Mouse (Mus musculus) small intestine, adult 2 months (tissue): ENCODE results near the gene Lrrc30. TPM values are rescaled to one million over a fixed set of nuclear protein-coding genes. Genes with fewer than 3 reads are reported as not detected.

ENCODE experiments used
- H3K27ac ChIP-seq: fragments of 200-500 bp; 2 replicates; pipeline ENCODE4 v1.5.1; 2012; ENCODE audit warnings: low read depth, low read length, control low read depth, inconsistent platforms; ENCODE audit not compliant: insufficient read depth
- H3K27me3 ChIP-seq: fragments of 200-500 bp; 2 replicates; pipeline ENCODE4 v1.6.1; 2012; ENCODE audit warnings: mild to moderate bottlenecking, moderate library complexity, low read length, inconsistent platforms; ENCODE audit not compliant: control insufficient read depth, insufficient read depth
- H3K36me3 ChIP-seq: fragments of 200-500 bp; 2 replicates; pipeline ENCODE4 v1.6.1; 2012; ENCODE audit warnings: mild to moderate bottlenecking, low read length, control low read depth, inconsistent platforms; ENCODE audit not compliant: control insufficient read depth, insufficient read depth
- H3K4me1 ChIP-seq: fragments of 200-500 bp; 2 replicates; pipeline ENCODE4 v1.6.1; 2012; ENCODE audit warnings: low read length, inconsistent platforms, mixed read lengths; ENCODE audit not compliant: control insufficient read depth, insufficient read depth, insufficient read length
- H3K4me3 ChIP-seq: fragments of 200-500 bp; 2 replicates; pipeline ENCODE4 v1.5.1; 2012; ENCODE audit warnings: low read depth, mild to moderate bottlenecking, control low read depth, inconsistent platforms, low read length, moderate library complexity
- CTCF ChIP-seq: fragments of 200-500 bp; IDR thresholded peaks from 2 replicates; pipeline ENCODE4 v1.5.1; 2012; ENCODE audit warnings: low read depth, mild to moderate bottlenecking, control low read depth, inconsistent platforms, low read length, moderate library complexity, mixed read lengths; ENCODE audit not compliant: insufficient replicate concordance, insufficient read length; ENCODE audit errors: extremely low read depth
- POLR2A ChIP-seq: fragments of 200-500 bp; IDR thresholded peaks from 2 replicates; pipeline ENCODE4 v1.6.1; 2012; ENCODE audit warnings: low read depth, mild to moderate bottlenecking, control low read depth, inconsistent platforms, low read length, moderate library complexity
- WGBS: fragments of 180-500 bp; shearing (Covaris S2); methylation state at CpG from one replicate; pipeline ENCODE4 v1.1.7; 2018; 5-methylcytosine and 5-hydroxymethylcytosine counted together
- polyA plus RNA-seq: library from polyadenylated mRNA; depleted of rRNA; stranded (reverse); fragments of >200 nt; gene quantifications from 2 replicates; pipeline ENCODE4 v1.2.3, GENCODE M21; 2012

Gene Lrrc30
- polyA plus RNA-seq, 1 experiment = not detected

GRCm38 (mm10) chr17:67625431-67625830 lies 7.1 kb downstream of the Lrrc30 start:
- 62% methylated on average over 5 of the region's 5 CpGs for WGBS
- TF ChIP-seq POLR2A = no peak
- no peak for TF ChIP-seq CTCF
- no peaks in the 10 kb centered on the region for H3K36me3 ChIP-seq

GRCm38 (mm10) chr17:67619001-67619400 lies 13.5 kb downstream of the Lrrc30 start:
- Histone ChIP-seq H3K4me1 (no peaks in the 10 kb centered on the region), H3K4me3 (no peak overlapping the region), H3K36me3 (no peaks in the 10 kb centered on the region), H3K27ac (no peak overlapping the region), H3K27me3 (no peaks in the 10 kb centered on the region)
- WGBS = 77% methylated on average over 7 of the region's 7 CpGs
- TF ChIP-seq POLR2A (no peak), CTCF (no peak)

More at GRCm38 (mm10) chr17:67625431-67625830, 7.1 kb downstream of the Lrrc30 start:
- Histone ChIP-seq H3K4me3 (no peak overlapping the region), H3K27me3 (no peaks in the 10 kb centered on the region), H3K27ac (no peak overlapping the region), H3K4me1 (no peaks in the 10 kb centered on the region)

DNA sequence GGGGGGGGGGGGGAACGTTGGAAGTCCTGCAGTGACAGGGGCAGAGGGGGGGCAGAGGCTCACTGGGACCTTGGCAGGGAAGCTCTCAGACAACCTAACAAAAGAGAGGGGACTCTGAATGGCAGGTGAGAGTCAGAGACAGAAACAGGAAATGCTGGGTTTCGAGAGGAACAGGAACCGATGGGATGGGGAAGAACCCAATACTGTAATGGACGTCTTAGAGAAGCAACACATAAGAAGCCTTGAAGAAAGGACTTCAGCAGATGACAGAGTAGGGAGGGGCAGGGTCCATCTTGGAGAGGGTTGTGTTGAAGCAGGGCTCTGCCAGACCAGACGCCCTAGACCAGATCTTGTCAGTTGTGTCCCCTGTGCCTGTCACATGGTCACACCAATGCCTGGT lies 18.1 kb downstream of the Lrrc30 start:
- Histone ChIP-seq H3K27ac (no peak overlapping the region), H3K36me3 (no peaks in the 10 kb centered on the region), H3K4me1 (no peaks in the 10 kb centered on the region), H3K27me3 (no peaks in the 10 kb centered on the region), H3K4me3 (no peak overlapping the region)
- TF ChIP-seq POLR2A (no peak), CTCF (no peak)
- WGBS = 74% methylated on average over 5 of the region's 5 CpGs

DNA sequence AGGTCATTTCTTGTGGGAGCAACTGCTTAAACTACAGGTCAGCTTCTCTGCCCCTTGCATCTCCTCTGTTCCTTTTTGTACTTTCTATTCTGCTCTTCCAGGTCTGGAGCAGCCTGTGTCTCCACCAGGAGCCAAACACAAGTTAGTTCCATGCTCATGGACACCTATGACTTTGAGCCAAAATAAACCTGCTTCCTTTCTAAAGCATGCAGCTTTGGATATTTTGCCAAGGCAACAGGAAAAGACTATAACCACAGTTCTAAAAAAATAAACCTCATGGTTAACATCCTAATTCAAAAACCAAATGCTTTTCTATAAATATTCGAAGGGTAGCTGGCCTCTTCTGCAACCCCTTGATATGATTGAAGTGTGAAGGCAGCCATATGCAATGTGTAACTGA lies 19.9 kb downstream of the Lrrc30 start:
- H3K27ac ChIP-seq = no peak overlapping the region
- no peaks in the 10 kb centered on the region for H3K27me3 ChIP-seq
- H3K4me1 ChIP-seq = no peaks in the 10 kb centered on the region
- WGBS = 48% methylated on average over 1 of the region's 1 CpGs
- H3K36me3 ChIP-seq = no peaks in the 10 kb centered on the region
- no peak overlapping the region for H3K4me3 ChIP-seq
- TF ChIP-seq CTCF = no peak
- no peak for TF ChIP-seq POLR2A

GRCm38 (mm10) chr17:67612151-67612550 lies 20.4 kb downstream of the Lrrc30 start:
- WGBS = 72% methylated on average over 3 of the region's 3 CpGs
- Histone ChIP-seq H3K4me3 (no peak overlapping the region), H3K36me3 (no peaks in the 10 kb centered on the region)

DNA sequence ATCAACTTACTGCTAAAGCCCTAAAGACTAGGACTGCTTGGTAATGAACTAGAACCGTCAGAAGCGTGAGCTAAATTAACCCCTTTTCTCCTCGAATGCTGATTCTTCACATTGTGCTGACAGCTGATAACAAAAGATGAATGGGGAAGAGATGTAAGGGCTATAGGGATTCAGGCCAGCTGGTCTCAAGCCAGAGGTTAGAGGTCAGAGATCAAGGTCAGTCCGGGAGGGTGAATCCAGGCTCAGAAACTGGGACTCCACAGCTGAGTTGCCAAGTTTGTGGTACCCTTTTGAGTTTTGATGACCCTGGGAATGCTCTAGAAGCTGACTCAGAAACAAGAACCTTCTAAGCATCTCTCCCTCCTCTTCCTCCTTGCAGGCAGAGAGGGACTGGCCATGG lies 28.1 kb downstream of the Lrrc30 start:
- Histone ChIP-seq H3K27me3 (no peaks in the 10 kb centered on the region), H3K4me1 (0 out of 2 replicates have a peak, but pooled peaks cover 2% of the 10 kb centered on the region), H3K36me3 (no peaks in the 10 kb centered on the region), H3K27ac (no peak overlapping the region), H3K4me3 (no peak overlapping the region)
- 59% methylated on average over 4 of the region's 4 CpGs for WGBS
- TF ChIP-seq CTCF = no peak
- TF ChIP-seq POLR2A = no peak

More at GRCm38 (mm10) chr17:67612151-67612550, 20.4 kb downstream of the Lrrc30 start:
- H3K27ac ChIP-seq = no peak overlapping the region
- TF ChIP-seq CTCF = no peak
- no peak for TF ChIP-seq POLR2A
- H3K27me3 ChIP-seq = no peaks in the 10 kb centered on the region
- H3K4me1 ChIP-seq = no peaks in the 10 kb centered on the region

GRCm38 (mm10) chr17:67602556-67602955 lies 30.0 kb downstream of the Lrrc30 start:
- Histone ChIP-seq H3K27me3 (no peaks in the 10 kb centered on the region), H3K27ac (no peak overlapping the region), H3K4me3 (no peak overlapping the region), H3K4me1 (0 out of 2 replicates have a peak, but pooled peaks cover 2% of the 10 kb centered on the region), H3K36me3 (no peaks in the 10 kb centered on the region)
- TF ChIP-seq POLR2A (no peak), CTCF (no peak)
- WGBS = 35% methylated on average over 4 of the region's 4 CpGs

- WGBS = 17% methylated on average over 6 of the region's 6 CpGs
Observed at GRCm38 (mm10) chr17:67584937-67585579, 47.5 kb downstream of the Lrrc30 start.

More at GRCm38 (mm10) chr17:67584937-67585579, 47.5 kb downstream of the Lrrc30 start:
- Histone ChIP-seq H3K4me1 (no peaks in the 10 kb centered on the region), H3K36me3 (no peaks in the 10 kb centered on the region), H3K27ac (no peak overlapping the region), H3K4me3 (no peak overlapping the region), H3K27me3 (no peaks in the 10 kb centered on the region)
- TF ChIP-seq POLR2A = no peak
- no peak for TF ChIP-seq CTCF
